Mouse (Mus musculus): ENCODE data around the gene Efnb3.

The Efnb3 gene

DNA sequence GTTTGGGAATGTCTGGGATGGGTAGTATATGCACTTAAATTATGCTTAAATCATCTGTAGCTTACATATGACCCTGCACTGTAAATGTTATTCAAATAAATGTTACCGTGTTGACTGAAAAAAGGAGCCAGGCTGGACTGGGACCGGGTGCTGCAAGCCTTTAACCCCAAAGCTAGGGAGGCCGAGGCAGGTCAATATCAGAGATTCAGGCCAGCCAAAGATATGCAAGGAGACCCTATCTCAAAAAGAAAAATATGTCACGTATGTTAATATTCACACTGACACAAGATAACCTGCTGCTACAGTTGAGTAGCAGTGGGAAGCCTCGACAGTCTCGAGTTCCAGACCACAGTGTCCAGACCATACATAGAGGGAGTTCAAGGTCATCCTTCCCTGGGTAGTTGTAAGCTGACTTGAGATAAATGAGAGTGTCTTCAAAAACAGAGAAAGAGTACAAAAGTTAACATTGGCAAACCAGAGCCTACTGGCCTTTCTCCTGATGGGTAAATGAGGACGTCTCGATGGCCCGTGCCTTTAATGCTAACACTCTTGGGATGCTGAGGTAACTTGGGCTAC lies 22.3 kb upstream of the Efnb3 start:
- no peak for DNase-seq (ENCODE audit: low read depth, low spot score)

DNA sequence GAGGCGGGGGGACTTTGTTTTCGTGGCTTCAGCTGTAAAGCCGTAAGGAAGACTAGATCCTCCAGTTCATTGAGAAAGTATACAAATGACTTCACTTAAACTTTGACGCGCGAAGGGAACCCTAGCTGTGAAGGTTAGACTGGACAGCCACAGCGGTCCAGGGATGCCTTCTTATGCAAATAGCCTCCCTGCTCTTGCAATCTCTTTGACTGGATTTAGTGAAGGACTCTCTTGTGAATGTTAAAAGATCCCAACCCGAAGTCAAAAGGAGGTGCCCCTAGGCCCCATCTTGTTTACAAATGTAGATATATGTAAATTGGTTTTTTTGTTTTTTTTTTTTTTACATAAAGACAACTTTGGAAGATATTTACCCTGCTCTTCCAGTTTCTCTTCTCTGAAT lies 21.8 kb upstream of the Efnb3 start:
- DNase-seq (ENCODE audit: low read depth, low spot score) = peak; percentile 40

DNA sequence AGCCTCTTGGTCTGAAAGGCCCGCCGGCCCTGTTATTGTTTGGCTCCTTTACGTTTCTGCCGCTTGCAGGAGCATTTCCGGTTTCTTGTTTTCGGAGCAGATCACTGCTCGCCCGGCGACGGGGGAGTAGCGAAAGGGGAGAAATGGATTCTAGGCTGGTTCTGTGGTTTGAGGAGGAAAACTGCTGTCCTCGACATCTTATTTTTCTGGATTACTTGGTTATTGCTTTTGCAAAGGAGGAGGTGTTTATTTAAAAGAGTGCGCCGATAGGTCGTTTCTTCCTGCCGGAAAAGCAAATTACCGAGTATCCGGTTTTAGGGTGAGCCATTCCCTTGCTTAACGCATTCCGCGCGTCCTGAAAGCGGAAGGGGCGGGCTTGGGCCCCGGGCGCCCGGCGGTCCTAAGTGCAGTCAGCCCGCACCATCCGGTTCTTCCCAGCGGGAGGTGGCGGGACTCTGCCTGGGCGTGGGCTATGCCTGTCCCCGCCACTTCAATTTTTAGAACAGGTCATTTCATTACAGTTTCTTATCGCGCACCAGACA lies 21.2 kb upstream of the Efnb3 start:
- DNase-seq (ENCODE audit: low read depth, low spot score) = peak; percentile 94

DNA sequence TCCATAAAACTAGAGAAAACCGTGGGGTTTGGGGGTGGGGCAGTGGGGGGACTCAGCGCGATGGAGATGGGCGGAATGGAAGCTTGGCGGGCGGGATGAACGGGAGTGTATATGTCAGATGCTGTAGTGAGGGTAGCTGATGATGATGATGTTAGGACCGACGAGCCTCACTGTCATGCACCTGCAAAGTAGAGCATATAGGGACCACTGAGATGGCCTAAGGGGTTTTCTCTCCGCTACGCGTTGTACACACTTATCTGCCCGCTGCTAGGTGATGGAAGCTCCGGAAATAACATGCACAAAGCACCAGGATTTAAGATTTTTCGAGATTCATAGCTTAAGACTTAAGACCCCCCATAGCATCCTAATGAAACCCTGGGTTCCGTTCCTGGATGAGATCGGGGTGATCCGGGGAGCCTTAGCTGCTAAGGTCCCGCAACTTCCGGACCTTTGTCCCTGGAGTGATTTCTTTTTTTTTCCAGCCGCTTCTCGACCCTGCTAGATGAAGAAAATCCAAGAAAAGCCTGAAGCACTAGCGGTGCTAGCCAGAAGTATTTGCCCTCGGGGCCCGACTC lies 20.7 kb upstream of the Efnb3 start:
- no peak for DNase-seq (ENCODE audit: low read depth, low spot score)

DNA sequence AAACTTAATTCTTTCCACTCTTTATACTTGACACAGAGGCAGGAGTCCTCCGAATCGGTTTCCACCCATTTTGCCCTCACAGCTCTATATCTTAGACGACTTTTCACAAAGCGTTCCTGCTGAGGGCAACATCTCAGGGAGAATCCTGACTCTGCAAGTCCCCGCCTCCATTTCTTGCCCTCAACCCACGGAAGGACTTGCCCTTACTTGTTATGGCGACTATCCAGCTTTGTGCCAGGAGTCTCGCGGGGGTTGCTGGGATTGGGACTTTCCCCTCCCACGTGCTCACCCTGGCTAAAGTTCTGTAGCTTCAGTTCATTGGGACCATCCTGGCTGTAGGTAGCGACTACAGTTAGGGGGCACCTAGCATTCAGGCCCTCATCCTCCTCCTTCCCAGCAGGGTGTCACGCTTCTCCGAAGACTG lies 20.1 kb upstream of the Efnb3 start, which contains the start of the genes Wrap53 and Trp53:
Gene Wrap53 (minus strand): TSS at position 165 of the 424 bp plus-strand sequence.
Gene Trp53 (plus strand): TSS at position 269 of the 424 bp plus-strand sequence.
- peak; percentile 99 for DNase-seq (ENCODE audit: low read depth, low spot score)

DNA sequence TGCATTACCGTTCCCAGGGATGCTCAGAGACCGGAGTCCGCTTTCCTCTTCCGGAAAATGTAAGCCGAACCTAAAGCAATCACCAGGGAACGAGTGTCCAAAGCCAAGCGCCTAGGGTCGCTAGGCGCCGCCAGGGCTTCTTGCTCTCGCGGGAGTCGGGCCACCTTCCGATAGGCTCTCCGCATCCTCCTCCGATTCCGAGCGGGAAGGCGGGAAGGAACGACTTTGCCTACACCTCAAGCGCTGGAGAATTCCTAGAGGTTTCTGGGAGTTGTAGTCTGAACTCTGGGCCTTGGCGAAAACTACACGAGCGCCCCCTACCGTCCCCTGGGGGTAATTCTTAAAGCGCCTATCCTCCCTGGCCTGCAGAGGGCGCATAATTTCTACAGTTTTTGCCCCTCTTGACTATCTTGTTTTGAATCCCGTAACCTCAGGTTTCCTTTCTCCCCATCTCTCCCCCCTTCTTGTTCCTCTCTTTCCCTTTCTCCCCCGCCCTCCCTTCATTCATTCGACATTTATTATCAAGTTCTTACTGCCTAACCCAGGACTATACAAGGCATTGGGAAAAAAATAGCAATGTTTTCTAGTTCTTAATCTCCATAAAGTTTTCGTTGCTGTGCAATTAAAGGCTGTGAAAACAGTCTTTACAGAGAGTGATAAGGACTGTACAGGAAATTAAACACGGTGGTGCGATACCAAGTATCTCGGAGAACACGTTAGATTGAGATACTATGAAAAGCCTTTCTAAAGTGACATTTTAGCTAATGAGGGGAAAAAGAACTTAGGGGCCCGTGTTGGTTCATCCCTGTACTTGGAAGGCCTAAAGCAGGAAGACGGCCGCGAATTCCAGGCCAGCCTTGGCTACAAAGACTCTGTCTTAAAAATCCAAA lies 19.4 kb upstream of the Efnb3 start:
- DNase-seq (ENCODE audit: low read depth, low spot score) = peak; percentile 99

DNA sequence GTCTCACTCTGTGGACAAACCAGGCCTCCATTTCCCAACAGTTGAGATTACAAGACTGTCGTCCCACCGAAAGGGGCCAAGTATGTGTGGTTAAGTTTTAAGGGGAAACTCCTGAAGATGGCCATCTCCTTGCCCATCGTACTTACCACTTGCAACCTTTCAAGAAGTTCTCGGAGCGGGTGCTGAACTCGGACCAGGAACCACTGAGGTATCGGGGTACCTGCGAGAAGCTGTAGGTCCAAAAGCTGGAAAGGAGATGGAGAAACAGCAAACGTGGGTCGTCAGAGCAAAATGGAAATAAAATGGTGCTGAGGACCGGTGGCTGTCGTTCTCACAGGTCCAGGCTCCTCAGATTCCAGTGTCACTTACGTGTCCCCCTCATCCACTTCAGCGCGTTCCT lies 18.3 kb upstream of the Efnb3 start:
- no peak for DNase-seq (ENCODE audit: low read depth, low spot score)

DNA sequence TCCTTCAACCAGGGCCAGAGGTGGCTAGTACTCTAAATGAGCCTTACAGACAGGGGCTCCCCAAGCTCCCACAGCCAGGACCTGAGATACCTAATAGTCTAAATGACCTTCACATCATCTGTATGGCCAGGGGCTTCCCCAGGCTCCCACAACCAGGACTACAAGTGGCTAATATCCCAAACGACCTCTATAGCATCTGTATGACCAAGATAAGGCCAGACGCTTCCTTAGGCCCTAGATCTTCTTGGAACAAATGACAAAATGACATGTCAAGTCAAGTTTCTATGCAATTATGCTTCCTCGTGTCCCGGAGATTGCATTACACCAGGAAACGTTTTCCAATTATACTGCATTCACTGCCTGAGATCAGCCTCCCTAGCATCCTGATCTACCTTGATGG lies 16.3 kb upstream of the Efnb3 start:
- DNase-seq (ENCODE audit: low read depth, low spot score) = no peak

DNA sequence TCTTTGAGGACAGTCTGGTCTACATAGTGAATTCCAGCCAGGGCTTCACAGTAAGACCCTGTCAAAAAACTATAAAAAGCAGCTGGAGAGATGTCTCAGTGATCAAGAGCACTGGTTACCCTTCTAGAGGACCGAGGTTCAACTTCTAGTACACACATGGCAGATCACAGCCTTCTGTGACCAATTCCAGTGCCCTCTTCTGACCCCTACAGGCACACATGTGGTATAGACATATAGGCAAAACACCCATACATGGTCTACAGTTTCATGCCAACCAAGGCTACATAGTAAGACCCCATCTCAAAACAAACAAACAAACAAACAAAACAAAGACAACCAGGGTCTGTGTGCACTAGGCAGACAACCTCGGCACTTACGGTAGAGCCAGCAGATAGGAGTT lies 15.2 kb upstream of the Efnb3 start:
- peak; percentile 60 for DNase-seq (ENCODE audit: low read depth, low spot score)

DNA sequence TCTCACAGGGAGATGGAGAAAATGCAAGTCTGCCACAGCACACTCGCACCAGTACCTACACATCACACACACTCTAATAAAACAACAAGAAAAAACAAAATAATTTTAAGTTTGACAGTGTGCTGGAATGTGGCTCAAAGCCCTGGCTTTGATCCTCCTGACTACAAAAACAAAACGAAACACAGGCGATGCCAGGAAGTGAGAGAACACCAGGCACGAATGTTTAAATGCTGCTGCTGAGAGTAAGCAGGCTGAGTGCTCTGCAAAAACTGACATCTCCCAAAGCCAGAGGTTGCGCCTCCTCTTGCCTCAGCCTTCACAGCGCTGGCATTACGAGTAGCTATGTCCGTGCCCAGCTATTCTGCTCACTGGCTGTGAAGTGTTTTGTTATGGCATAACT lies 5.1 kb upstream of the Efnb3 start:
- no peak for DNase-seq (ENCODE audit: low read depth, low spot score)

DNA sequence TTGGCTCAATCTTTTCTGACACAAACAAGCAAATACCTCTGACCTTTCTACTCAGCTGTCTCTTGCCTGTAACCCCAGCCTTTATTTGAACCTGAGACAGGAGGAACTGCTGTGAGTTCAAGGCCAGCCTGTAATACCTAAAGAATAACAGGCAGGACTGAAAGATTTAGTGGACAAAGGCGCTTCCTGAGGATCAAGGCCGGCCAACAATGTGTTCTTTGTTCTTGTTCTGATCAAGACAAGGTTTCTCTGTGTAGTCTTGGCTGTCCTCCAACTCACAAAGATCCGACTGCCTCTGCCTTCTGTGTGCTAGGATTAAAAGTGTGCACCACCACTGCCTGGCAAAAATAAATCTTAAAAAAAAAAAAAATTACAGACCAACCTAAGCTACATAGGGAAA lies 4.4 kb upstream of the Efnb3 start:
- no peak for DNase-seq (ENCODE audit: low read depth, low spot score)

DNA sequence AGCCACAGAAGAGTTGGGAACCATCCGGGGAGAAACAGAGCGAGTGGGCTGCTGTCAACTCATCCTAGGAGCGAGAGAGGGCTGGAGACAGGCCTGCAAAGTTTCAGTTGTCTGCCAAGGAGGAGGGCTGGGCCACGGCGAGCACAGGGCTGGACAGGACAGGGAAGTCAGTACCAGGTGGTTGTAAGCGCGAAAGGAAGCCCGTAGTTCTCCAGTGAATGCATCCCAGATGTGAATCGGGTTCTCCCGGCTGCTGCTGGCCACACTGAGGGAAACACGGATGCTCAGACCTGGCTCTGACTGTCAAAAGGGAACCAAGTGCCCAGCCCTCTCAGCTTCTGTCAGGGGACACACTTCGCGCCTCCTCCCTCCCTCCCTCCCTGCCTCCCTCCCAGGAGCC lies 3.4 kb upstream of the Efnb3 start:
- DNase-seq (ENCODE audit: low read depth, low spot score) = no peak

DNA sequence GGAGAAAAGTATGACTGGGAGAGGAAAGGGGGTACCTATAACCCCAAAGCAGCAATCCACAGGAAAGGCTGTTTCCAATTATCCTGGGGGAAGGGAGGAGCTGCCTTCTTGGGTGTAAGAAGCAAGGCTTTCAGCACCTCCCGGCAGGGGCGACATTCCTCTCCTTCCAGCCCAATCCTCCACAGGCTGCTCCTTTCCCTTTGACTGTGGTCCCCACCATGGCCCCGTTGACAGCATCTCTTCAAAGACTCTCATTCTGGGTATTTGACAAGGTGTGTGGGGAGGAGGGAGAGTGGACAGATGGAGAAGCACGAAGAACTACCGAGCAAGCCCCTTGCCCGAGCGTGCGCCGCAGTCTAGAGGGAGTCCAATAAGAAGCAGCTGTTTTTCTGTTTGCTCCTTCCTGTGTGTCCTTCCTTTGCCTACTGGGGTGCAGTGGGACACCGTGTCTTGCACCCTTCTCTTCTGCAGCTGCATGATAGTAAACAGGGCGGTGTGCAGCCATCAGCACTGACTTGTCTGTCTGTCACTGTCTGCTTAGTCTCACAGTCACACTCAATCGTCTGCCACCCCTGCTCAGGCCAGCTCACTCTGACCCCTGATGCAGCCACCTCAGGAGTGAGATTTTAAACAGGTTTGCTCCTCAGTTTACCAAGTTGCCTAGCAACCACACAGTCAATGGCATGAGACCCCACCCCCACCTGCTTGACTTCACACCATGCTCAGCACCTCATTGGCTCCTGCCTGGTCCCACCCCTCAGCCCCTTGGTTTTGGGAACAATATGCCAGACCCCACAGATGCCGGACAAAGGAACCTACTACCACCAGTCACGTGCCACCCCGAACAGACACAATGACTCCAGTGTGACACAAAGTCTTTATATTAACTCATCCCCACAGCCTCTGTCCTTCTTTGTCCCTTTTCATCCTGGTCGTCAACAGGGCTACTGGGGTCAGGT lies 1.2 kb upstream of the Efnb3 start:
- no peak for DNase-seq (ENCODE audit: low read depth, low spot score)

DNA sequence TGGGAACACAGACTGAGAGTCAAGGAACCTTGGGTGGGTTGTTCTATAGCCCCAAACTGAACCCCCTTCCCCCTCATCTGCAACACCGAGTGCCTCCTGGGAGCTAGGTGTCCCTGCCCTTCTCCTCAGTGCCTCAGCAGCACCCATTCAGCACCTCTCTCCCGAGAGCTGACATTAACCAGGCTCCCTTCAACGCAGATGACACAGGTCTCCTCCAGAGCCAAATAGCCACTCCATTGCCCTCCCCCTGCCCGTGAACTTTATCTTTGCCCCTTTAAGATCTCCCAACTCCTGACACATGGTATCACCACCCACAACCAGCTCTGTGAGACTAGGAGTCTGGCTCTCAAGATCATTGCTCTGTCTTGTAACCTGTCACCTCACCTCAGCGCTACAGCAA lies 822 bp downstream of the Efnb3 start:
- no peak for DNase-seq (ENCODE audit: low read depth, low spot score)

DNA sequence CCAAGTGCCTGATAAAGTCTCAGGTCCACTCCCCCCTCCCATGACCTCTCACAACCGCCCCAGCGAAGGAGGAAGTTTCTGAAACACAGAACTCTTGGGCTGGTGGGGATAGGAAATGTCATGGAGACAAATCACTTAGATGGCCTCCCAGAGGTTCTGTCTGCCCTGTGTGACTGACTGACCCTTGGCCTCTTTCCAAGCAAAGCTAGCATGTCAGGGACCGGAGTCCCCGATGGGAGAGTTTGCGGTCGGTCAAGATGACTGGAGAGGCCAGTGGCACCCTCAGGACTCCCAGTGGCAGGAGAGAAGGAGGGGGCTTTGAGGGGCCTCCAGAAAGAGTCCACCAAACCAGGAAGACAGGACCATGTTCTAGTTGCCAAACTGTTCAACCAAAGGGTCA lies 1.2 kb downstream of the Efnb3 start:
- no peak for DNase-seq (ENCODE audit: low read depth, low spot score)

DNA sequence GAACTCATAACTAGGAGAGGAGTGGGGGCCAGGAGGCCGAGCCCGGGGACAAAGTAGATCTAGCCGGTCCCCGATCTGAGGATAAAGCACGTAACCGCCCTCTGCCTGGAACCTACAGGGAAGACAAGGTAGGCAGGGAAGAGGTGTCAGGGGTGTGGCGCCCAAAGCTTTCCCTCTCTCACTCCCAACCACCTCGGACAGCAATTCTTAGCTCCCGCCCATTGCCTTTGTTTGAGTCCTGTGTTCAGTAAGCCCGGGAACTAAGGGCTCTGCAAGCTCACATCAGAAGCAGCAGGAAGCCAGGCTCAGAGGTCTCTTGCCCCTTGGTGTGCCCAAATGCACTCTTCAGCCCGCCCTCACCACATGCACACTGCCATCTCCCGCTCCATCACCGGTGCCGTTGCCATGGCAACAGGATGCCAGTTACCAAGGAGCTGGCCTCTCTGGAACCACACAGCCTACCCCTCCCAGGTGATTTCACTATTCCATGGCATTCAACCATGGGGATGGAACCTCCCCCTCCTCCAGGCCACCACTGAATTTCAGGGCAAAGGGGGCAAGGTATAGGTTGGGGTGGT lies 2.5 kb downstream of the Efnb3 start:
- DNase-seq (ENCODE audit: low read depth, low spot score) = no peak

DNA sequence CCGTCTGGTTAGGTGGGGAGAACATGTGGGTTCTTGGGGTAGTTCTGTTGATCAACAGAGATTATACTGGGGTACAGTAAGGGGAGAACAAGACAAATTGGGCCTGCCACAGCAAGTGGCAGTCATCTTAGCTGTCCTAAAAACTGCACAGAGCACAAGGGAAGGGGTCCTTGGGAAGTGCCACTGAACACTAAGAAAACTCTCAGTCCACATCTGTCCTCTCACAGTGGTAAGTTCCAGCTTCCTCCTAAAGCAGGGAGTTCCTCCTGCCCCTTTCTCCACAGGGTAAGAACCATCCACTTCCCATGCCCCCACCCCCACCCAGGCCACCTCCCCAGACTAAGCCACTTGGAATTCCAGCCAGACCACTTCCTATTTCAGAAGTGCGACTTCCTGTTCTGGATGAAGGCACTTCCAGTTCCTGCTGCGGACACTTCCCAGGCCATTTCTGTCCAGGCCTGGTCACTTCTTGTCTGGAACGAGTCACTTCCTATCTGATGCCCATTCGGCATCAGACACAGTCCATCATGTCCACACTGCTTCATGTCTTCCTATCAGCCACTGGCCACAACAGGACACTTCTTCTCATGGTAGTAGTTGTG lies 5.4 kb downstream of the Efnb3 start:
- no peak for DNase-seq (ENCODE audit: low read depth, low spot score)

DNA sequence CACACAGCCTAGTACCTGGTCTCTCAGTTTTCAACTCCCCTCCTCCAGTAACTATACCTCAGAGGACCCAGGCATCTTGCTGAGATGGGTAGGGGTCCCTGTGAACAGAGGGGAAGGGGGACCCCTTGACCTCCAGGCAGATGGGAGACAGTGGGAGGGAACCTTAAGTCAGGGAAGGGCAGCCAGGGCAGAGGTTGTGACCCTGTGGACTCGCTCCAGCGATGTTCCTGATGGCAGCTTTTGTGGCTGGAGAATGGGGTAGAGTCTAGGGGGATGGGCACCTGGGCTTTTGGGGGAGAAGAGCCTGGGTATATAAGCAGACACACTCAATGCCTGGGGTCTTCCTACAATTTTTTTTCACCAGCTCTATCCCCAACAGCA lies 6.7 kb downstream of the Efnb3 start:
- no peak for DNase-seq (ENCODE audit: low read depth, low spot score)

DNA sequence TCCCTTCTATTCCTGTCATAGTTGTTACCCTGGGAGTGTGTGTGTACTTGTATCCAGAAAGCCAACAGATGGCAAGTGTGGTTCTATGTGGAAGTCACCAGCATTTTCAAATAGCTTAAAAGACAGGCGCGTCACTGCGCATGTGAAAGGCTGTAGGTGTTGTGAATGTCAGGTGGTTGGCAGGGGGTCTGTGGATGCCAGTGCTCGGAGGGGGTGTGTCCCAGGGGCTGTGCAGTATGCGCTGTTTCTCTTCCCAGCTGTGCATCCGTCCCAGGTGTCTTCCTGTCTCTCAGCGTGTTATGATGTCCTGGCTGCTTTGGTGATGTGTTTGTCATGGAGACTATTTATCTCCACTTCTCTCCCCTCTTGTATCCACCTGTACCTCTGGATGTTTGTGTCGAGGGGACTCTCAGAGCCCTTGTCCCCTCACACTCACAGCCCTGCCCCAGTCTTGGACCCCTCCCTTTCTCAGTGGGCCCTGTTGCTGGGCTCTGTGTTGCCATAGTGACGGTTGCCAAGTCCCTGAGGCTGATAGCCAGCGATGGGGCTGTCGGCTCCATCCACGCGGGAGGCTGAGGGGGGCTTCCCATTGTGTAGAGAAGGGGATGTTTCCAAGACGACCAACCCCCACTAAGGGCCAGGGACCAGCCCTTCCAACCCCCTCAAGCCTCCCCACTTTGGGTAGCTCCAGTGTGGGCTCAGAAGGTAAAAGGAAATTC lies 7.2 kb downstream of the Efnb3 start:
- no peak for DNase-seq (ENCODE audit: low read depth, low spot score)

DNA sequence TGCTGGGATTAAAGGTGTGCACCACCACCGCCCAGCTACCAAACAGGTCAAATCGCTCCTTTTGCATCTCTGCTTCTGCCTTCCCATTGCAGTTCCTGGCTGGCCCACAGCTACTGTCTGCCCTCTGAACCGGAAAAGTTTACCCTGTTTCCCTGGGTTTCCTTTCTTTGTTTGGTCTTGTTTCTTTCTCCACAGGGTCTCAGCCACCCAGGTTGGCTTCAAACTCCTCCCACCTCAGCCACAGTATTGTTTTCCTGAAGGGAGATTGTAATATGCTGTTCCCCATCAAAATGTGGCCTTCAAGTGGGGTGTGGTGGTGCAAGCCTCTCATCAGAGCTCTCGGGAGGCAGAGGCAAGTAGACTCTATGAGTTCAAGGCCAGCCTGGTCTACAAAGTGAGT lies 8.7 kb downstream of the Efnb3 start:
- no peak for DNase-seq (ENCODE audit: low read depth, low spot score)

Measured in 3T3-L1 (cell line).